Mouse (Mus musculus): ENCODE data around the gene Mrpl55. TPM values are rescaled to one million over a fixed set of nuclear protein-coding genes. Genes with fewer than 3 reads are reported as not detected.

Mrpl55 gene
- polyA plus RNA-seq, 1 experiment from 2014 or later, result 119 TPM

- WGBS, result 69% methylated on average over 4 of the region's 4 CpGs
- Histone ChIP-seq H3K27ac (replicated peaks) (peak overlapping the region; percentile 21; the same call in 1 of the 2 replicates), H3K27me3 (replicated peaks; ENCODE audit: low read depth, poor library complexity, severe bottlenecking) (peaks cover 70% of the 10 kb centered on the region), H3K36me3 (replicated peaks) (no peaks in the 10 kb centered on the region), H3K4me1 (peaks cover 20% of the 10 kb centered on the region), H3K4me3 (0 out of 2 replicates have a peak overlapping the region, but pooled peaks have one; percentile 26), H3K9me3 (no peaks in the 10 kb centered on the region)
- no peak for DNase-seq (ENCODE audit: low spot score)
Measured at GRCm38 (mm10) chr11:59239796-59240195, 37.5 kb downstream of the Mrpl55 start.

GRCm38 (mm10) chr11:59241841-59242240 lies 39.6 kb downstream of the Mrpl55 start:
- no peaks in the 10 kb centered on the region for H3K36me3 ChIP-seq (replicated peaks)
- 52% methylated on average over 3 of the region's 3 CpGs for WGBS

GRCm38 (mm10) chr11:59243856-59244255 lies 41.6 kb downstream of the Mrpl55 start:
- no peak for DNase-seq (ENCODE audit: low spot score)
- Histone ChIP-seq H3K4me3 (no peak overlapping the region), H3K27ac (replicated peaks) (no peak overlapping the region), H3K9me3 (no peaks in the 10 kb centered on the region), H3K4me1 (peaks cover 12% of the 10 kb centered on the region), H3K27me3 (replicated peaks; ENCODE audit: low read depth, poor library complexity, severe bottlenecking) (peaks cover 76% of the 10 kb centered on the region), H3K36me3 (replicated peaks) (no peaks in the 10 kb centered on the region)
- WGBS, result 50% methylated on average over 6 of the region's 6 CpGs

More at GRCm38 (mm10) chr11:59241841-59242240, 39.6 kb downstream of the Mrpl55 start:
- Histone ChIP-seq H3K4me3 (no peak overlapping the region), H3K27me3 (replicated peaks; ENCODE audit: low read depth, poor library complexity, severe bottlenecking) (peaks cover 75% of the 10 kb centered on the region), H3K9me3 (no peaks in the 10 kb centered on the region), H3K4me1 (peaks cover 20% of the 10 kb centered on the region), H3K27ac (replicated peaks) (no peak overlapping the region)
- no peak for DNase-seq (ENCODE audit: low spot score)

GRCm38 (mm10) chr11:59248101-59248500 lies 45.8 kb downstream of the Mrpl55 start:
- no peaks in the 10 kb centered on the region for H3K36me3 ChIP-seq (replicated peaks)
- no peak overlapping the region for H3K4me3 ChIP-seq
- DNase-seq (ENCODE audit: low spot score), result no peak
- H3K27ac ChIP-seq (replicated peaks), result no peak overlapping the region
- H3K27me3 ChIP-seq (replicated peaks; ENCODE audit: low read depth, poor library complexity, severe bottlenecking), result peaks cover 61% of the 10 kb centered on the region
- no peaks in the 10 kb centered on the region for H3K4me1 ChIP-seq
- H3K9me3 ChIP-seq, result no peaks in the 10 kb centered on the region
- WGBS, result 71% methylated on average over 10 of the region's 10 CpGs

Other genes with a start within 250 kb of the Mrpl55 start
- gene Hist3h2a, start 247.8 kb upstream of the Mrpl55 start, polyA plus RNA-seq (2016; fragmentation: Nextera tagmentation; extraction: Ambion mirVana), result 17.8 and 19.0 TPM in 2 replicates
- 0.19 and 0.40 TPM in 2 replicates for gene Trim17, start 247.8 kb upstream of the Mrpl55 start, polyA plus RNA-seq (2016; fragmentation: Nextera tagmentation; extraction: Ambion mirVana)
- gene Trim11, start 224.4 kb upstream of the Mrpl55 start, polyA plus RNA-seq (2016; fragmentation: Nextera tagmentation; extraction: Ambion mirVana), result 19.0 and 19.1 TPM in 2 replicates
- gene Obscn, start 66.1 kb upstream of the Mrpl55 start, polyA plus RNA-seq (2016; fragmentation: Nextera tagmentation; extraction: Ambion mirVana), result 0.05 and 0.24 TPM in 2 replicates
- gene Iba57, start 38.7 kb upstream of the Mrpl55 start, polyA plus RNA-seq (2016; fragmentation: Nextera tagmentation; extraction: Ambion mirVana), result 4.0 and 4.7 TPM in 2 replicates
- 0.15 TPM in 1 of 2 replicates, not detected in the other for gene Gjc2, start 19.3 kb upstream of the Mrpl55 start, polyA plus RNA-seq (2016; fragmentation: Nextera tagmentation; extraction: Ambion mirVana)
- 133 and 146 TPM in 2 replicates for gene Guk1, start 10.3 kb upstream of the Mrpl55 start, polyA plus RNA-seq (2016; fragmentation: Nextera tagmentation; extraction: Ambion mirVana)
- 43.9 and 46.0 TPM in 2 replicates for gene 2310033P09Rik, start 5.8 kb downstream of the Mrpl55 start, polyA plus RNA-seq (2016; fragmentation: Nextera tagmentation; extraction: Ambion mirVana)
- gene Arf1, start 25.8 kb downstream of the Mrpl55 start, polyA plus RNA-seq (2016; fragmentation: Nextera tagmentation; extraction: Ambion mirVana), result 645 and 651 TPM in 2 replicates
- gene Wnt3a, start 88.3 kb downstream of the Mrpl55 start, polyA plus RNA-seq (2016; fragmentation: Nextera tagmentation; extraction: Ambion mirVana), result 0.77 and 1.7 TPM in 2 replicates
- gene Wnt9a, start 104.4 kb downstream of the Mrpl55 start, polyA plus RNA-seq (2016; fragmentation: Nextera tagmentation; extraction: Ambion mirVana), result 2.3 and 2.6 TPM in 2 replicates
- not detected in 2 replicates for gene Prss38, start 173.2 kb downstream of the Mrpl55 start, polyA plus RNA-seq (2016; fragmentation: Nextera tagmentation; extraction: Ambion mirVana)
- gene Jmjd4, start 247.6 kb downstream of the Mrpl55 start, polyA plus RNA-seq (2016; fragmentation: Nextera tagmentation; extraction: Ambion mirVana), result 19.1 and 19.6 TPM in 2 replicates
- gene Snap47, start 248.7 kb downstream of the Mrpl55 start, polyA plus RNA-seq (2016; fragmentation: Nextera tagmentation; extraction: Ambion mirVana), result 128 and 134 TPM in 2 replicates

Measured in embryonic facial prominence, embryonic 10.5 days (tissue).